ENCODE assay signal across 21 mouse cellular contexts in genomic region chr16:4725266-4725665, GRCm38 (mm10). TPM values are rescaled to one million over a fixed set of nuclear protein-coding genes. Genes with fewer than 3 reads are reported as not detected.
DNase-seq lines count a peak whose midpoint lies in the region; ATAC-seq and TF ChIP-seq lines count a peak whose summit lies in the region.
"Had no signal": no experiment of that assay in that cellular context is flagged by ENCODE, and none has a peak within 500 bp of the region (broad histone marks: within the 10 kb centered on the region; RNA-seq: fewer than 3 reads in every experiment).

No protein-coding gene starts in this region.

- intact Hi-C loops in left cerebral cortex, postnatal 25 days (cut with DNase I), result no loop called here

- no peak overlapping the region; the same call in 1 of the 2 replicates for H3K4me3 ChIP-seq in heart, embryonic 13.5 days
- no peak overlapping the region for H3K4me3 ChIP-seq in heart, embryonic 10.5 days
- no peak overlapping the region for H3K4me3 ChIP-seq in liver, embryonic 15.5 days (replicated peaks)
- H3K4me3 ChIP-seq in limb, embryonic 14.5 days (replicated peaks; ENCODE audit: low read length), result no peak overlapping the region

- DNase-seq in heart, embryonic 10.5 days (ENCODE audit: low spot score), result no peak
- no peak for DNase-seq in liver
- DNase-seq in kidney, adult 9 months, result peak; percentile 37
- DNase-seq in limb, embryonic 14.5 days (ENCODE audit: low spot score), result no peak
- no peak for DNase-seq in left cerebral cortex, postnatal 25 days (ENCODE audit: low spot score in 2 of 2)
- no peak for DNase-seq in natural killer cell, adult 2 months (ENCODE audit: low spot score in 2 of 2)
- DNase-seq: adrenal gland, postnatal 14 days; cerebellum, postnatal 25 days; embryo, embryonic 11 days; gastrocnemius, postnatal 14 days; lung, embryonic 14.5 days; midbrain, embryonic 14.5 days; right cerebral cortex, postnatal 25 days; thymus, adult 2 months had no signal

- no peak for ATAC-seq in heart, embryonic 13.5 days (ENCODE audit: extremely low read depth, insufficient number of reproducible peaks, low FRiP score, low TSS enrichment)
- ATAC-seq in liver, embryonic 15.5 days (ENCODE audit: insufficient read depth), result no peak
- no peak for ATAC-seq in limb, embryonic 14.5 days (ENCODE audit: low FRiP score, low read depth)
- ATAC-seq: Patski had no signal

- H3K27ac ChIP-seq in heart, embryonic 13.5 days (replicated peaks), result no peak overlapping the region
- H3K27ac ChIP-seq in heart, embryonic 10.5 days, result no peak overlapping the region
- no peak overlapping the region for H3K27ac ChIP-seq in liver, embryonic 15.5 days (replicated peaks)
- H3K27ac ChIP-seq in limb, embryonic 14.5 days (replicated peaks; ENCODE audit: low read depth, low read length), result 0 out of 2 replicates have a peak overlapping the region, but pooled peaks have one; percentile 77

- peak overlapping the region; percentile 92; the same call in 1 of the 2 replicates for H3K4me2 ChIP-seq in heart, embryonic 13.5 days
- H3K4me2 ChIP-seq in liver, embryonic 15.5 days, result peak overlapping the region; percentile 97; the same call in 1 of the 2 replicates
- no peak overlapping the region for H3K4me2 ChIP-seq in limb, embryonic 14.5 days (replicated peaks; ENCODE audit: low read depth, low read length, severe bottlenecking)

- H3K9ac ChIP-seq in heart, embryonic 13.5 days, result no peak overlapping the region
- H3K9ac ChIP-seq in liver, embryonic 15.5 days, result peak overlapping the region; percentile 94; the same call in 1 of the 2 replicates
- H3K9ac ChIP-seq in limb, embryonic 14.5 days (ENCODE audit: low read depth, low read length, severe bottlenecking), result no peak overlapping the region

- 0 out of 2 replicates have a peak, but pooled peaks cover 2% of the 10 kb centered on the region for H3K36me3 ChIP-seq in heart, embryonic 13.5 days
- no peaks in the 10 kb centered on the region for H3K36me3 ChIP-seq in heart, embryonic 10.5 days
- no peaks in the 10 kb centered on the region for H3K36me3 ChIP-seq in liver, embryonic 15.5 days (replicated peaks)
- no peaks in the 10 kb centered on the region for H3K36me3 ChIP-seq in limb, embryonic 14.5 days (ENCODE audit: control insufficient read depth, insufficient read depth, low read length)
- H3K36me3 ChIP-seq: hindbrain, embryonic 13.5 days; limb, embryonic 12.5 days; neural tube, embryonic 15.5 days had no signal

- H3K4me1 ChIP-seq in heart, embryonic 13.5 days, result peaks cover 27% of the 10 kb centered on the region
- H3K4me1 ChIP-seq in heart, embryonic 10.5 days, result peaks cover 25% of the 10 kb centered on the region; the same call in 1 of the 2 replicates
- peaks cover 49% of the 10 kb centered on the region for H3K4me1 ChIP-seq in liver, embryonic 15.5 days (replicated peaks)
- peaks cover 7% of the 10 kb centered on the region; the same call in 1 of the 2 replicates for H3K4me1 ChIP-seq in limb, embryonic 14.5 days (ENCODE audit: control insufficient read depth, insufficient read depth, low read length)

- H3K9me3 ChIP-seq in heart, embryonic 13.5 days, result no peaks in the 10 kb centered on the region
- H3K9me3 ChIP-seq in heart, embryonic 10.5 days, result no peaks in the 10 kb centered on the region
- H3K9me3 ChIP-seq in liver, embryonic 15.5 days (replicated peaks), result no peaks in the 10 kb centered on the region
- H3K9me3 ChIP-seq in limb, embryonic 14.5 days (ENCODE audit: control insufficient read depth, low read length), result no peaks in the 10 kb centered on the region
- H3K9me3 ChIP-seq: forebrain, embryonic 10.5 days; hindbrain, embryonic 13.5 days; limb, embryonic 12.5 days; neural tube, embryonic 15.5 days had no signal

- 64% methylated on average over 4 of the region's 4 CpGs for WGBS in heart, embryonic 13.5 days
- 74% methylated on average over 4 of the region's 4 CpGs for WGBS in heart, embryonic 10.5 days
- WGBS in liver, embryonic 15.5 days (ENCODE audit: insufficient replicate concordance), result 76% methylated on average over 4 of the region's 4 CpGs
- WGBS in limb, embryonic 14.5 days, result 68% methylated on average over 4 of the region's 4 CpGs

- H3K27me3 ChIP-seq in heart, embryonic 13.5 days (replicated peaks), result no peaks in the 10 kb centered on the region
- H3K27me3 ChIP-seq in heart, embryonic 10.5 days (ENCODE audit: insufficient read depth, poor library complexity, severe bottlenecking), result no peaks in the 10 kb centered on the region
- no peaks in the 10 kb centered on the region for H3K27me3 ChIP-seq in liver, embryonic 15.5 days
- no peaks in the 10 kb centered on the region for H3K27me3 ChIP-seq in limb, embryonic 14.5 days (ENCODE audit: control insufficient read depth, insufficient read depth, low read length)
- H3K27me3 ChIP-seq: hindbrain, embryonic 13.5 days; limb, embryonic 12.5 days; neural tube, embryonic 15.5 days; Patski had no signal

- no peak for TF ChIP-seq POLR2A in limb, embryonic 14.5 days (IDR thresholded peaks at IDR 0.05; ENCODE audit: borderline replicate concordance, extremely low read depth, insufficient read depth, insufficient read length)

RNA-seq across cellular contexts. Expression of gene Hmox2, which starts 0.9 kb away (rescaled TPM):
- polyA plus RNA-seq in heart, embryonic 13.5 days (2015; fragmentation: Nextera tagmentation; extraction: Ambion mirVana), result 92.8 and 96.0 TPM in 2 replicates
- 101 and 104 TPM in 2 replicates for polyA plus RNA-seq in heart, embryonic 10.5 days (2016; fragmentation: Nextera tagmentation; extraction: Ambion mirVana)
- 36.6 and 37.9 TPM in 2 replicates for polyA plus RNA-seq in liver, embryonic 15.5 days (2015; fragmentation: Nextera tagmentation; extraction: Ambion mirVana)
- 56.0 and 63.1 TPM in 2 replicates for polyA plus RNA-seq in limb, embryonic 14.5 days (2012; rRNA removed)
- 96.6 and 106 TPM in 2 replicates for polyA plus RNA-seq in limb, embryonic 14.5 days (2014; fragmentation: Nextera tagmentation; extraction: Ambion mirVana)
- 10 to 100 TPM; 79.0 to 80.3 TPM for total RNA-seq in left cerebral cortex, postnatal 25 days (2021)

RNA-seq across cellular contexts. Expression of gene Nmral1, which starts 6.1 kb away (rescaled TPM):
- 37.2 and 38.6 TPM in 2 replicates for polyA plus RNA-seq in heart, embryonic 13.5 days (2015; fragmentation: Nextera tagmentation; extraction: Ambion mirVana)
- 63.3 and 97.6 TPM in 2 replicates for polyA plus RNA-seq in heart, embryonic 10.5 days (2016; fragmentation: Nextera tagmentation; extraction: Ambion mirVana)
- 37.2 and 39.6 TPM in 2 replicates for polyA plus RNA-seq in liver, embryonic 15.5 days (2015; fragmentation: Nextera tagmentation; extraction: Ambion mirVana)
- 64.3 and 71.5 TPM in 2 replicates for polyA plus RNA-seq in limb, embryonic 14.5 days (2012; rRNA removed)
- 70.9 and 82.0 TPM in 2 replicates for polyA plus RNA-seq in limb, embryonic 14.5 days (2014; fragmentation: Nextera tagmentation; extraction: Ambion mirVana)
- 10 to 100 TPM in 1 of 2 experiments, 1 to 10 TPM in 1; 9.6 to 10.5 TPM for total RNA-seq in left cerebral cortex, postnatal 25 days (2021)

RNA-seq across cellular contexts. Expression of gene Coro7, which starts 45.7 kb away (rescaled TPM):
- 15.2 and 16.9 TPM in 2 replicates for polyA plus RNA-seq in heart, embryonic 13.5 days (2015; fragmentation: Nextera tagmentation; extraction: Ambion mirVana)
- polyA plus RNA-seq in heart, embryonic 10.5 days (2016; fragmentation: Nextera tagmentation; extraction: Ambion mirVana), result 22.7 and 23.9 TPM in 2 replicates
- 10.5 and 13.1 TPM in 2 replicates for polyA plus RNA-seq in liver, embryonic 15.5 days (2015; fragmentation: Nextera tagmentation; extraction: Ambion mirVana)
- polyA plus RNA-seq in limb, embryonic 14.5 days (2012; rRNA removed), result 40.8 and 51.1 TPM in 2 replicates
- 15.0 and 16.0 TPM in 2 replicates for polyA plus RNA-seq in limb, embryonic 14.5 days (2014; fragmentation: Nextera tagmentation; extraction: Ambion mirVana)
- 10 to 100 TPM; 82.0 to 92.7 TPM for total RNA-seq in left cerebral cortex, postnatal 25 days (2021)
